Mouse (Mus musculus): ENCODE measurements around the gene Zfp839. TPM values are rescaled to one million over a fixed set of nuclear protein-coding genes. Genes with fewer than 3 reads are reported as not detected.
"Not testable (repeated sequence)": the region's sequence is repeated elsewhere in the genome, so short reads cannot be mapped to it uniquely, and the experiment has no call there.

Gene Zfp839
- total and polyA plus RNA-seq, 2 experiments from 2014 or later = 2.4 to 4.5 TPM

DNA sequence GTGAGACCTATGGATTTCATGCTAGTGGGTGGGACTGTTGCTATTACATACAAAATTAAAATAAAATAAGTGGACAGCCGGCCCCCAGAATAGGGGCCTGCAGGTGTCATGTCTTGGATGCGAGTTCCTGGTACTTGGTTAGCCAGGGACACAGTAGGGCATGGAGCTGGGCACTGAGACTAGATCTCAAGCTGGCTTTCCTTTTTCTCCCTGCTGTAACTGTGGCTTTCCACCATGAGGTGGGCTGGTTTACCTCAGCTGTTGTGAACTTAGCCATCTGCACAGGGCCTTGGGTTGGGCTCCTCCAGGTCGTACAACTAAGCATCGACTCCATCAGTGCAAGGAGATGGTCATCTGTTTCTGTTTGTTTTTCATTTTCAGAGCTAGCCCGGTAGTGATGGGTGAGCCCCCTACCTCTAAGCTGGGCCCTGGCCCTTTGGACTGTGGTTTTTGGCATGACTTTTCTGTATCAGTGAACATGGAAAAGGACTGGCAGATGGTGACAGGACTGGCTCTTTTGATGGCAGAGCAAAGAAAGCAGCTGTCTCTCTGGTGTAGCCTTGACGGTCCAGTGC is 3.8 kb upstream of the Zfp839 start:
- H3K4me3 ChIP-seq (ENCODE audit: low read depth, low read length) = no peak overlapping the region
- 67% methylated on average over 6 of the region's 6 CpGs for WGBS
- no peak overlapping the region for H3K4me2 ChIP-seq (ENCODE audit: low read depth)
- no peak overlapping the region for H3K27ac ChIP-seq (ENCODE audit: low read depth, low read length)
- H3K9ac ChIP-seq = no peak overlapping the region
- no peaks in the 10 kb centered on the region for H3K36me3 ChIP-seq (ENCODE audit: insufficient read depth)
- no peaks in the 10 kb centered on the region for H3K9me3 ChIP-seq (ENCODE audit: low read length)
- TF ChIP-seq CTCF (IDR thresholded peaks at IDR 0.05; ENCODE audit: low read depth) = no peak
- ATAC-seq (no peak), DNase-seq (no peak)
- peaks cover 18% of the 10 kb centered on the region for H3K27me3 ChIP-seq (ENCODE audit: insufficient read depth, low read length)
- peaks cover 5% of the 10 kb centered on the region; the same call in 1 of the 2 replicates for H3K4me1 ChIP-seq (ENCODE audit: insufficient read depth)

DNA sequence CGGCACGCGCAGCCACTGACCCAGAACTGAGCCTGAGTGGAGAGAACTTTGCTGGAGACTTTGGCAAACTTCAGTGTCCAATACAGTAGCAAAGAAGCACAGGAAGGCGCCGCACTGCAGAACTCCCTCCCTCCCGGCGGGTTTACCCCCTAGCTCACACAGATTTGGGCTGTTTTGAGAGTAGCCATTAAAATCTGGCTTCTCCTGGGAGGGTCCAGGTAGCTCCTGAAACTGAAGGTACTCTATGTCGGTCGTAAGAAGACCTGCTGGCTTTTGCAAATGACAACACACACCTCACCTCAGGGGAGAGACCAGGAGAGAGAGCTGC is 840 bp downstream of the Zfp839 start:
- DNase-seq (no peak), ATAC-seq (no peak)
- TF ChIP-seq CTCF (IDR thresholded peaks at IDR 0.05; ENCODE audit: low read depth) = no peak
- Histone ChIP-seq H3K9ac (peak overlapping the region; percentile 79), H3K4me1 (ENCODE audit: insufficient read depth) (peaks cover 5% of the 10 kb centered on the region; the same call in 1 of the 2 replicates), H3K4me2 (ENCODE audit: low read depth) (peak overlapping the region; percentile 84), H3K27me3 (ENCODE audit: insufficient read depth, low read length) (peaks cover 5% of the 10 kb centered on the region), H3K4me3 (ENCODE audit: low read depth, low read length) (peak overlapping the region; percentile 87), H3K9me3 (ENCODE audit: low read length) (no peaks in the 10 kb centered on the region), H3K27ac (ENCODE audit: low read depth, low read length) (no peak overlapping the region; the same call in 1 of the 2 replicates), H3K36me3 (ENCODE audit: insufficient read depth) (peaks cover 6% of the 10 kb centered on the region)
- WGBS = 25% methylated on average over 9 of the region's 9 CpGs

DNA sequence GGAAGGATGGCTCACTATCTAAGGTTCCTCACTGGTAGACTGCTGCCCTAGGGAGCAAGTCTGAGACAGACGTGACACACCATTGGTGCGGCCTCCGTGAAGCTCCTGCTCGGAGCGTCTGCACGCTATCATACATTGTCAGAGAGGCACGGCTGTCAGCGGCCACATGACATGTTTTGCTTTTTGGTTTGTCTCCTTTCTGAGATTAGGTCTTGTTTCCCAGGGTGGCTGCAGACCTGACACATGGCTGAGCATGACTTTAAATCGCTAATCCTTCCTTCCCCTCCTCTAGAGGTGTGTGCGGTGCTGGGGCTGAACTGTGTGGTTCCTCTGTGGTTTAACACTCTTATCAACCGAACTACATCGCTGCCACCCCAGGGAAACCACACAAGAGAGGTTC is 1.4 kb downstream of the Zfp839 start:
- Histone ChIP-seq H3K4me2 (ENCODE audit: low read depth) (no peak overlapping the region), H3K9me3 (ENCODE audit: low read length) (no peaks in the 10 kb centered on the region), H3K9ac (0 out of 2 replicates have a peak overlapping the region, but pooled peaks have one; percentile 79), H3K27ac (ENCODE audit: low read depth, low read length) (no peak overlapping the region), H3K4me3 (ENCODE audit: low read depth, low read length) (no peak overlapping the region), H3K36me3 (ENCODE audit: insufficient read depth) (peaks cover 11% of the 10 kb centered on the region), H3K27me3 (ENCODE audit: insufficient read depth, low read length) (peaks cover under 1% of the 10 kb centered on the region; the same call in 1 of the 2 replicates), H3K4me1 (ENCODE audit: insufficient read depth) (peaks cover 5% of the 10 kb centered on the region; the same call in 1 of the 2 replicates)
- DNase-seq (no peak), ATAC-seq (no peak)
- WGBS = 82% methylated on average over 12 of the region's 12 CpGs
- no peak for TF ChIP-seq CTCF (IDR thresholded peaks at IDR 0.05; ENCODE audit: low read depth)

DNA sequence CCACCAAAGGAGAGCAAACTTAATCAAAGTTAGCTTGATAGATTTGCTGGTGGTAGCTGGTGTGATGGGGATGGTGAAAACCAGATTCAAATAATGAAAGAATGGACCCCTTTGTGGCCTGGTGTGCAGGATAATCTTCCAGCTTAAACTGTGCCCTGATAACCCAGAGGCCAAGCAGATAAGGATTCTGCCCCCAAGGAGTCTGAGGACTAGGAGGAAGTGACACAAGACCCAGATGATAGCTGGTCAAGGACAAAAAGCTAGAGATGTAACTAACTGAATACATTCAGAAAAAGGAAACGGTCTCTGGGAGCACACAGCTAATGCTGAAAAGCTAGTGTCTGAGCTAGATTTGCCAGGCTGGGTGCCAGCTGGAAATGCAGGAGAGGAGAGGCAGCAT is 1.9 kb downstream of the Zfp839 start:
- H3K27ac ChIP-seq (ENCODE audit: low read depth, low read length) = no peak overlapping the region
- DNase-seq (no peak), ATAC-seq (no peak)
- no peak for TF ChIP-seq CTCF (IDR thresholded peaks at IDR 0.05; ENCODE audit: low read depth)
- peaks cover 5% of the 10 kb centered on the region; the same call in 1 of the 2 replicates for H3K4me1 ChIP-seq (ENCODE audit: insufficient read depth)
- no peak overlapping the region for H3K4me2 ChIP-seq (ENCODE audit: low read depth)
- no peaks in the 10 kb centered on the region for H3K27me3 ChIP-seq (ENCODE audit: insufficient read depth, low read length)
- H3K9me3 ChIP-seq (ENCODE audit: low read length) = no peaks in the 10 kb centered on the region
- H3K36me3 ChIP-seq (ENCODE audit: insufficient read depth) = peaks cover 13% of the 10 kb centered on the region
- 85% methylated on average over 1 of the region's 1 CpGs for WGBS
- no peak overlapping the region for H3K4me3 ChIP-seq (ENCODE audit: low read depth, low read length)
- H3K9ac ChIP-seq = no peak overlapping the region

DNA sequence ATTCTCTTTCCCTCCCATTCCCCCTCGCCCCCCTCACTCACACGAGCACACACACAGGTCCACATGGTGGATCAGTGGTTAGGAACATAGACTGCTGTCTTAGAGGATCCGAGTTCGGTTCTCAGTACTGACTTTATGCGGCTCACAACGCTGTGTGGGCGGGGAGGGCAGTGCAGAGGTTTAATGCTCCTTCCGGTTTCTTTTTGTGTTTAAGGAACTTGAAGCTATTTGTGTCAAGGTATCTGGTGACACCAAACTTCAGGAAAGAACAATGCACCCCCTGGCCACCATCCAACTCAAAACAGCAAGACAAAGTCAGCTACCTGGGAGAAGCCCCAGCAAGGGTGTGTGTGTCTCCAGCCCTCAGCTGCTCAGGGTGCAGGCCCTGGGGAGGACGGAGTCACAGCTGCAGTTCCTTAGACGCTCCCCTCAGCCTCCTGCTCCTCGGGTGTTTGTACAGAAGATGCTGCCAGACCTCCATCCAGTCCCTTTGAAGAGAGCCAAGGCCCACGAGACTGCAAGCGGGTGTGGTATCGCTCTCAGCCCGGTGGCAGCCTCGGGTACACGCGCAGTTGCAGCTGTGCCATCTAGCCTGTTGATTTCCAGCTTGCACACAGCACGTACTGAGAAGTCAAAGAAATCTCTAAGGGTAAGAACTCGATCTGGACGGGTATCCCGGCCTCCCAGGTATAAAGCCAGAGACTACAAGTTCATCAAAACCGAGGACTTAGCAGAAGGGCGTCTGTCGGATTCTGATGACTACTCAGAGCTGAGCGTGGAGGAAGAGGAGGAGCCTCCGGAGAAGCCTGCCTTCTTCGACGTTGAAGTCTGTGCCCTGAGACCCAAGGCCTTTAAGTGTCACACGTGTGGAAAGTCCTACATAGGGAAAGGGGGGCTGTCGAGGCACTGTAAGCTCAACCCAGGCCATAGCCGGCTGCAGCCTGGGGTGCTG is 5.0 kb downstream of the Zfp839 start:
- no peak for DNase-seq
- H3K4me2 ChIP-seq (ENCODE audit: low read depth) = no peak overlapping the region
- no peak overlapping the region for H3K9ac ChIP-seq
- H3K9me3 ChIP-seq (ENCODE audit: low read length) = no peaks in the 10 kb centered on the region
- H3K36me3 ChIP-seq (ENCODE audit: insufficient read depth) = peaks cover 13% of the 10 kb centered on the region
- ATAC-seq = no peak
- H3K4me3 ChIP-seq (ENCODE audit: low read depth, low read length) = no peak overlapping the region
- peaks cover 5% of the 10 kb centered on the region; the same call in 1 of the 2 replicates for H3K4me1 ChIP-seq (ENCODE audit: insufficient read depth)
- H3K27ac ChIP-seq (ENCODE audit: low read depth, low read length) = no peak overlapping the region
- 86% methylated on average over 32 of the region's 32 CpGs for WGBS
- no peak for TF ChIP-seq CTCF (IDR thresholded peaks at IDR 0.05; ENCODE audit: low read depth)
- no peaks in the 10 kb centered on the region for H3K27me3 ChIP-seq (ENCODE audit: insufficient read depth, low read length)

DNA sequence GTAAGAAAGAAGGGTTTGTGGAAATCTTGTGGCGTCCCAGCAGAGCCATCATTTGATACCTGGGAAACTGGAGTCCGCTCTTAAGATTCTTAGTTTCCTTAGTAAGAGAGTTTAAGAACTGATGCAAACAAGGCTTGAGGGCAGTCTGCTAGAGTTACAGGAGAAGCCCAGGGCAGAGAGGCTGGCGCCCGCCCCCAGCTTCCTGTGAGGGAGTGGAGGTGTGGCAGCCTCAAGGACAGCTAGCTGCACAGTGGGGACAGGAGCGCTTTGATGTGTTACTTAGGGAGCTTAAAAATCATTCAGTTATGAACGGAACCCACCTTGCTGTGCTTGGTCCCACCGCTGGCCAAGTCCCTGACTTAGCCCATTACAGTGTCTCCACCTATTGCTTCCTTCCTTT is 7.1 kb downstream of the Zfp839 start:
- H3K9ac ChIP-seq = no peak overlapping the region
- TF ChIP-seq CTCF (IDR thresholded peaks at IDR 0.05; ENCODE audit: low read depth) = no peak

DNA sequence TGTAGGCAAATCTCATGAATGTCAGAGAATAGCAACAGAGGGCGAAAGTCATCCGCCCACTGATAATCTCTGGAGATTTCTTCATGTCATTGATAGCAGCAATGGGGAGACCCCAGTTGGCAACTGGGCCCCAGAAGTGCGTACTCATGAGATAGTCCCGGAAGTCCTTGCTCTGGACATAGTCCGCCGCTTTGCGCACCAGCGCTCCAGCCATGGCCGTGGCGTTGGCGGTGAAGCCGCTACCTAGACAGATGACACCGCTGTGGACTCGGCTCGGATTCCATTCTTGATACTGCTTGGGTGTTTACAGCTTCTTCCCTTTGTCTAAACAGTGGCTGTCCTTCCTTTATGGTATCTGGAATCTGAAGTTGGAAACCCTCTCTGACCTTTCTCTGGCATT is 8.6 kb downstream of the Zfp839 start:
- H3K4me1 ChIP-seq (ENCODE audit: insufficient read depth); H3K27me3 ChIP-seq (ENCODE audit: insufficient read depth, low read length); H3K4me3 ChIP-seq (ENCODE audit: low read depth, low read length); H3K9me3 ChIP-seq (ENCODE audit: low read length); ATAC-seq; H3K9ac ChIP-seq; H3K4me2 ChIP-seq (ENCODE audit: low read depth); DNase-seq; H3K27ac ChIP-seq (ENCODE audit: low read depth, low read length): not testable (repeated sequence)
- WGBS = 98% methylated on average over 15 of the region's 15 CpGs
- H3K36me3 ChIP-seq (ENCODE audit: insufficient read depth) = peaks cover 25% of the 10 kb centered on the region

More for the DNA sequence above, 7.1 kb downstream of the Zfp839 start:
- 90% methylated on average over 7 of the region's 7 CpGs for WGBS
- Histone ChIP-seq H3K9me3 (ENCODE audit: low read length) (no peaks in the 10 kb centered on the region), H3K27me3 (ENCODE audit: insufficient read depth, low read length) (no peaks in the 10 kb centered on the region), H3K36me3 (ENCODE audit: insufficient read depth) (peaks cover 21% of the 10 kb centered on the region), H3K4me1 (ENCODE audit: insufficient read depth) (no peaks in the 10 kb centered on the region), H3K4me3 (ENCODE audit: low read depth, low read length) (no peak overlapping the region), H3K4me2 (ENCODE audit: low read depth) (no peak overlapping the region), H3K27ac (ENCODE audit: low read depth, low read length) (no peak overlapping the region)
- ATAC-seq (no peak), DNase-seq (no peak)

All from forebrain, postnatal 0 days (tissue).